In genomic region chr5:110363179-110363821, GRCm38 (mm10) we compare ENCODE assay signal across 9 mouse cellular contexts. TPM values are rescaled to one million over a fixed set of nuclear protein-coding genes. Genes with fewer than 3 reads are reported as not detected.
DNase-seq lines count a peak whose midpoint lies in the region; ATAC-seq lines count a peak whose summit lies in the region.
"Had no signal": no experiment of that assay in that cellular context is flagged by ENCODE, and none has a peak within 500 bp of the region (broad histone marks: within the 10 kb centered on the region; RNA-seq: fewer than 3 reads in every experiment).

No protein-coding gene starts in this region.

- WGBS in hindbrain, embryonic 16.5 days: 1% methylated on average over 38 of the region's 72 CpGs

- H3K27ac ChIP-seq in hindbrain, embryonic 16.5 days (ENCODE audit: low read depth, low read length): peak overlapping the region; percentile 57; the same call in 1 of the 2 replicates

- no peaks in the 10 kb centered on the region for H3K9me3 ChIP-seq in hindbrain, embryonic 16.5 days (ENCODE audit: control insufficient read depth, low read length)

- H3K9ac ChIP-seq in hindbrain, embryonic 16.5 days (ENCODE audit: low read depth, low read length): peak overlapping the region; percentile 66

- H3K27me3 ChIP-seq in hindbrain, embryonic 16.5 days (replicated peaks; ENCODE audit: control insufficient read depth, insufficient read depth, low read length): no peaks in the 10 kb centered on the region

- 0 out of 2 replicates have a peak, but pooled peaks cover 9% of the 10 kb centered on the region for H3K36me3 ChIP-seq in hindbrain, embryonic 16.5 days (ENCODE audit: control insufficient read depth, insufficient read depth, low read length)

- peak; percentile 49 to 70 for DNase-seq in cerebellum, postnatal 4 days (ENCODE audit: low spot score in 2 of 2)
- DNase-seq in gastrocnemius, adult 8-10 months (ENCODE audit: low spot score in 2 of 2): peak; percentile 58 to 75
- DNase-seq in left cerebral cortex, adult 8-10 months (ENCODE audit: low spot score in 2 of 2): peak; percentile 44 to 67
- DNase-seq in right cerebral cortex, postnatal 10 days (ENCODE audit: low spot score in 2 of 2): peak; percentile 84
- peak; percentile 71 to 82 for DNase-seq in urinary bladder, postnatal 4 days (ENCODE audit: low spot score in 2 of 2)

- peak overlapping the region; percentile 69 for H3K4me2 ChIP-seq in hindbrain, embryonic 16.5 days (ENCODE audit: low read length)

- peak overlapping the region; percentile 48 for H3K4me3 ChIP-seq in hindbrain, embryonic 16.5 days (ENCODE audit: low read length)

- no peaks in the 10 kb centered on the region; the same call in 1 of the 2 replicates for H3K4me1 ChIP-seq in hindbrain, embryonic 16.5 days (ENCODE audit: control insufficient read depth, insufficient read depth, low read depth, low read length)

- ATAC-seq in activated CD4-positive, CD25-positive, alpha-beta regulatory T cell, adult 4 months: peak; percentile 73
- ATAC-seq in hindbrain, embryonic 16.5 days: peak; percentile 87
- ATAC-seq in megakaryocyte, adult 5-6 weeks (ENCODE audit: poor library complexity, severe bottlenecking): peak; percentile 88

RNA-seq across cellular contexts. Expression of gene Lrcol1, which starts 18.8 kb away (rescaled TPM):
- not detected for polyA plus RNA-seq in activated CD4-positive, CD25-positive, alpha-beta regulatory T cell, adult 4 months (2017; shearing (Covaris generic))
- not detected for total RNA-seq in gastrocnemius, adult 8-10 months (2022)
- polyA plus RNA-seq in hindbrain, embryonic 16.5 days (2015; fragmentation: Nextera tagmentation; extraction: Ambion mirVana): not detected in 2 replicates
- total RNA-seq in left cerebral cortex, adult 8-10 months (2022): not detected
- total RNA-seq in megakaryocyte, adult 5-6 weeks (2015): not detected in 2 replicates
- not detected in 2 replicates for total RNA-seq in megakaryocyte, adult 5-6 weeks (2017)
- polyA plus RNA-seq: large intestine, adult 2 months had no signal

RNA-seq across cellular contexts. Expression of gene P2rx2, which starts 20.3 kb away (rescaled TPM):
- not detected for polyA plus RNA-seq in activated CD4-positive, CD25-positive, alpha-beta regulatory T cell, adult 4 months (2017; shearing (Covaris generic))
- total RNA-seq in gastrocnemius, adult 8-10 months (2022): not detected
- 13.0 and 15.5 TPM in 2 replicates for polyA plus RNA-seq in hindbrain, embryonic 16.5 days (2015; fragmentation: Nextera tagmentation; extraction: Ambion mirVana)
- total RNA-seq in left cerebral cortex, adult 8-10 months (2022): under 1 TPM in 1 of 4 experiments, not detected in 3; 0.32 TPM
- not detected in 2 replicates for total RNA-seq in megakaryocyte, adult 5-6 weeks (2015)
- 0.11 TPM in 1 of 2 replicates, not detected in the other for total RNA-seq in megakaryocyte, adult 5-6 weeks (2017)

Comparison
In these comparisons a context has a peak if more than half of its experiments do, and no peak if none do; other contexts are left out.
1. Peak in every context shown above with its lines: DNase-seq, ATAC-seq, H3K4me3 ChIP-seq and H3K27ac ChIP-seq.